Mouse (Mus musculus): ENCODE data around the gene Hrg.

DNA sequence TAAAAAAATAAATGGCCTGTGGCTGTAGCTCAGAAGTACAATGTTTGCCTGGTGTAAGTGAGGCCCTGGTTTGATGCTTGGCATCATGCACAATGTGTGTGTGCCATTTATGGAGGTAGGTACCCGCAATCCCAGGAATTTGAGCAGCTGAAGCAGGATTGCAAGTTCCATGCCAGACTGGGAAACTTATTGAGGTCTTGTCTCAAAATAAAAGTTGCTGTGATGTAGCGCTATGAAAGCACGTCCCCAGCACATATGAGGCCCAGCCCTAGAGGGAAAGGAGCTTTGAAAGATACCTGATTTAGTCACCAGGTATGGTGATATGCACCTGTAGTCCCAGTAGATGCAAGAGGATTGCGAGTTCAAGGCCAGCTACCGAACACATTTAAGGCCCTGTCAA is 29.1 kb upstream of the Hrg start:
- TF ChIP-seq CTCF (IDR thresholded peaks at IDR 0.05; ENCODE audit: low read depth): no peak
- TF ChIP-seq EP300 (IDR thresholded peaks at IDR 0.05; ENCODE audit: low read depth): no peak

All from heart, postnatal 0 days (tissue).